Mouse (Mus musculus) embryonic facial prominence, embryonic 15.5 days (tissue): ENCODE results near the gene Slc39a11. TPM values are rescaled to one million over a fixed set of nuclear protein-coding genes. Genes with fewer than 3 reads are reported as not detected.

Experiments used
- ATAC-seq: fragments of 200-750 bp; cut with Nextera tagmentation; 2 replicates; pipeline ENCODE4 v1.8.0; 2017; ENCODE audit warnings: low read depth, moderate TSS enrichment; ENCODE audit not compliant: insufficient number of reproducible peaks, low FRiP score, low TSS enrichment
- H3K27ac ChIP-seq: fragments of 300-500 bp; sonication (generic); replicated peaks from 2 replicates; pipeline ENCODE4 v1.5.1; 2015; ENCODE audit warnings: mild to moderate bottlenecking, inconsistent platforms
- H3K27me3 ChIP-seq: fragments of 300-500 bp; sonication (generic); 2 replicates; pipeline ENCODE4 v1.6.1; 2015; ENCODE audit warnings: inconsistent platforms
- H3K36me3 ChIP-seq: fragments of 300-500 bp; sonication (generic); 2 replicates; pipeline ENCODE4 v1.6.1; 2015; ENCODE audit warnings: mild to moderate bottlenecking, inconsistent platforms
- H3K4me1 ChIP-seq: fragments of 300-500 bp; sonication (generic); 2 replicates; pipeline ENCODE4 v1.6.1; 2015; ENCODE audit warnings: inconsistent platforms
- H3K4me2 ChIP-seq: fragments of 300-500 bp; sonication (generic); replicated peaks from 2 replicates; pipeline ENCODE4 v1.6.1; 2015; ENCODE audit warnings: mild to moderate bottlenecking, inconsistent platforms
- H3K4me3 ChIP-seq: fragments of 300-500 bp; sonication (generic); replicated peaks from 2 replicates; pipeline ENCODE4 v1.5.1; 2015; ENCODE audit warnings: mild to moderate bottlenecking, inconsistent platforms
- H3K9ac ChIP-seq: fragments of 300-500 bp; sonication (generic); 2 replicates; pipeline ENCODE4 v1.6.1; 2015; ENCODE audit warnings: inconsistent platforms
- H3K9me3 ChIP-seq: fragments of 300-500 bp; sonication (generic); replicated peaks from 2 replicates; pipeline ENCODE4 v1.6.1; 2016; ENCODE audit warnings: inconsistent platforms
- WGBS: fragments of 180-500 bp; shearing (Covaris S2); methylation state at CpG from one replicate; pipeline ENCODE4 v1.1.7; 2015; 5-methylcytosine and 5-hydroxymethylcytosine counted together
- polyA plus RNA-seq: library from polyadenylated mRNA; unstranded; fragments of >200 nt; fragmentation: Nextera tagmentation; extraction: Ambion mirVana; gene quantifications from 2 replicates; pipeline ENCODE4 v1.2.1, GENCODE M21; 2015

Slc39a11 gene
- polyA plus RNA-seq, 1 experiment from 2014 or later, result 27.0 TPM

- ATAC-seq, result no peak
- H3K36me3 ChIP-seq, result no peaks in the 10 kb centered on the region
- H3K4me3 ChIP-seq, result no peak overlapping the region
- no peak overlapping the region for H3K4me2 ChIP-seq
- H3K9ac ChIP-seq, result no peak overlapping the region
- no peaks in the 10 kb centered on the region for H3K9me3 ChIP-seq
- 88% methylated on average over 12 of the region's 12 CpGs for WGBS
- 0 out of 2 replicates have a peak, but pooled peaks cover 11% of the 10 kb centered on the region for H3K4me1 ChIP-seq
- H3K27me3 ChIP-seq, result no peaks in the 10 kb centered on the region
- no peak overlapping the region for H3K27ac ChIP-seq
Observed at GRCm38 (mm10) chr11:113391664-113392063, 258.2 kb downstream of the Slc39a11 start.

DNA sequence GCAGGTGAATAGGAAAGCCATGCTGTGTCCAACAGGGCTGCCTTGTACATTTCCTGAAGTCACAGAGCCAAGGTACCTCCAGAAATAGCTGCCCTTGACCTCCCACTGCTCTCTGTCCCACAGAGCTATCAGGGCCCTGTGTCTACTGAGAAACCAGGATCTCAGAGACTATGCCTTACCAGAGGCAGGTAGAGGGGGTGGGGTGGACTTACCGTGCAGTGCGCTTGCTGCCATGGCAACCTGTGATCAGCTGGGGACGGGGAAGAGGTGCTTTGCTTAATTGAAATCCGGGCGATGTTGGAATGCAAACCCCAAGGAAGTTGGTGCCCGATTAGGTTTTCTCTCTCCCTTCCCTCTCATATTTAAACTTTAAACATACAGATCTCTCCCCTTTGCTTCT is 260.2 kb downstream of the Slc39a11 start:
- ATAC-seq, result no peak

DNA sequence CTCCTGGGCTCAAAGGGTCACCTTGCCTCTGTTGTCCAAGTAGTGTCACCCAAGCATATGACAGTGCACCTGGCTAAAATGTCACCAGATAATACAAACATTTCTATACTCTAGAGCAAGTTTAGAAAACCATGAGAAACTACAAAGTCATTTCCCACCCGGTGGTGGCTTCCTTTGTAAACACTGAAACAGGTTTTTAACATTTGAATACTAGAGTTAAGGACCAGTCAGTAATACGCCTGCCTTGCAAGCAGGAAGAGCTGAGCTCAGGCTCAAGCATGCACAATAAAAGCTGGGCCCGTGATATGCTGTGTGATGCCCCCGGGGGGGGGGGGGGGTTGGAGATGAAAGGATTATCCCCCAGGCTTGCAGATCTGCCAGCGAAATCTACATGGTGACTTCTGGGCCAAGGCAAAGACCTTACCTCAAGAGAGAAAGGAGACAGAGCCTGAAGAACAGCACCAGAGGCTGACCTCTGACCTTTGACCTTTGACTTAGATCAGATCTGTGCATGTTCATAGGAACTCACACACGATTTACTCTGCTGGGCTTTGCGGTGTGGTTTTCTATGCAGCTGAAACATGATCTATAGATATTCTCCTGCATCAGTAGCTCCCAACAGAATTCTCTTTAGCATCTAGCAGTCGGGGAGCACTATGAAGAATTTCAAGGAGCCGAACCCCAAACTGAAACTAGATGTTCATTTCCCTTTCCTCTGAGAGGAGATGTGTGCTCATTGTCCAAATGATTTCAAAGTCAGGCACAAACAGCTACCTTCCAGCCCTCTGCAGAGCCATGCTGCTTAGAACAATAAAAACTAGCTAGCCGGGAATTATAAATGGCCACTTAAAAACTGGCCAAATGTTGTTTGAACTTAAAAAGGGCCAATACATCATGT is 267.0 kb downstream of the Slc39a11 start:
- Histone ChIP-seq H3K27me3 (no peaks in the 10 kb centered on the region), H3K4me3 (no peak overlapping the region), H3K4me2 (no peak overlapping the region), H3K36me3 (no peaks in the 10 kb centered on the region), H3K4me1 (peaks cover 28% of the 10 kb centered on the region), H3K9me3 (no peaks in the 10 kb centered on the region), H3K27ac (no peak overlapping the region), H3K9ac (no peak overlapping the region)
- 34% methylated on average over 10 of the region's 10 CpGs for WGBS
- no peak for ATAC-seq

More for the DNA sequence above, 260.2 kb downstream of the Slc39a11 start:
- 0 out of 2 replicates have a peak, but pooled peaks cover 16% of the 10 kb centered on the region for H3K4me1 ChIP-seq
- H3K4me3 ChIP-seq, result no peak overlapping the region
- no peaks in the 10 kb centered on the region for H3K9me3 ChIP-seq
- 31% methylated on average over 6 of the region's 6 CpGs for WGBS
- H3K27me3 ChIP-seq, result no peaks in the 10 kb centered on the region
- H3K4me2 ChIP-seq, result no peak overlapping the region
- no peaks in the 10 kb centered on the region for H3K36me3 ChIP-seq
- no peak overlapping the region for H3K27ac ChIP-seq
- no peak overlapping the region for H3K9ac ChIP-seq

DNA sequence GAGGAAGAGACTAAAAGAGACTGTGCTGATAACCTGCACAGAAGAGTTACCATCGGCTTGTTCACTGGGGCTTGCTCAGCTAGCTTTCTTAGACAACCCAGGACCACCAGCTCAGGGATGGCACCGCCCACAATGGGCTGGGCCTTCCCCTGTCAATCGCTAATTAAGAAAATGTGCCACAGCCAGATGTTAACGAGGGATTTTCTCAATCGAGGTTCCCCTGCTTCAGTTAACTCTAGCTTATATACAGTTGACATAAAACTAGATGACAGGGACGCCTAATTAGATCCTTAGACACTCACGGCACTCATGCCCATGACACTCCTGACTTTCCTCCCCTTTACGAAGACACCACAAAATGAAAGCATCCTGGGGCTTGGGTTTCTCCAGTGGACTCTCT is 268.3 kb downstream of the Slc39a11 start:
- no peaks in the 10 kb centered on the region for H3K9me3 ChIP-seq
- no peaks in the 10 kb centered on the region for H3K27me3 ChIP-seq
- no peaks in the 10 kb centered on the region for H3K36me3 ChIP-seq
- no peak overlapping the region for H3K27ac ChIP-seq
- no peak overlapping the region for H3K9ac ChIP-seq
- no peak for ATAC-seq
- 58% methylated on average over 8 of the region's 8 CpGs for WGBS
- H3K4me1 ChIP-seq, result peaks cover 30% of the 10 kb centered on the region
- H3K4me3 ChIP-seq, result no peak overlapping the region
- H3K4me2 ChIP-seq, result no peak overlapping the region

GRCm38 (mm10) chr11:113378867-113379266 is 271.0 kb downstream of the Slc39a11 start:
- Histone ChIP-seq H3K4me3 (no peak overlapping the region), H3K27me3 (no peaks in the 10 kb centered on the region), H3K9ac (no peak overlapping the region), H3K4me1 (peaks cover 25% of the 10 kb centered on the region), H3K4me2 (no peak overlapping the region), H3K27ac (no peak overlapping the region), H3K9me3 (0 out of 2 replicates have a peak, but pooled peaks cover 3% of the 10 kb centered on the region), H3K36me3 (no peaks in the 10 kb centered on the region)
- 63% methylated on average over 9 of the region's 9 CpGs for WGBS
- ATAC-seq, result no peak

- WGBS, result 80% methylated on average over 9 of the region's 9 CpGs
- Histone ChIP-seq H3K4me1 (peaks cover 17% of the 10 kb centered on the region), H3K9me3 (0 out of 2 replicates have a peak, but pooled peaks cover 3% of the 10 kb centered on the region), H3K36me3 (no peaks in the 10 kb centered on the region), H3K4me3 (no peak overlapping the region), H3K4me2 (no peak overlapping the region), H3K9ac (no peak overlapping the region), H3K27ac (no peak overlapping the region), H3K27me3 (no peaks in the 10 kb centered on the region)
- ATAC-seq, result no peak
Observed at GRCm38 (mm10) chr11:113376066-113376465, 273.8 kb downstream of the Slc39a11 start.

- H3K4me3 ChIP-seq, result no peak overlapping the region
- H3K36me3 ChIP-seq, result no peaks in the 10 kb centered on the region
- no peak overlapping the region for H3K27ac ChIP-seq
- no peak for ATAC-seq
- 0 out of 2 replicates have a peak, but pooled peaks cover 3% of the 10 kb centered on the region for H3K9me3 ChIP-seq
- H3K4me2 ChIP-seq, result no peak overlapping the region
- no peak overlapping the region for H3K9ac ChIP-seq
- H3K4me1 ChIP-seq, result peaks cover 9% of the 10 kb centered on the region; the same call in 1 of the 2 replicates
- no peaks in the 10 kb centered on the region for H3K27me3 ChIP-seq
- WGBS, result 68% methylated on average over 10 of the region's 10 CpGs
Observed at GRCm38 (mm10) chr11:113373926-113374325, 276.0 kb downstream of the Slc39a11 start.

DNA sequence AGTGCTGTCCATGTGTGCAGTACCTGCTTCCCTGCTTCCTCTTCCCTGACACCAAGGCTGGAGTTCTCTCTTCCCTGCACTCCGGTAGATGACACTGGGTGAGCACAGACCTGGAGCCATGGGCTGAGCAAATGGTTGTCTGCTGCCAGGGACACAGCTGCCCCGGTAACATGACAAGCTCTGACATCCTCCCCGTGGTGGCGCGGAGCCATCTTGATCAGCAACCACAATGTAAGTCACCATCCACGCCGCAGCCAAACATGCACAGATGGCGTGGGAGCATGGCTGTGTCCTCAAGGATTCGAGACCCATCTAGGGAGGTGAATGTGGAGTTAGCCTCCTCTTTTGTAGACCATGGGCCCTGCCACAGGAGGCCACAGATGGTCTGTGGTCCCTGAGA is 276.5 kb downstream of the Slc39a11 start:
- H3K27me3 ChIP-seq, result no peaks in the 10 kb centered on the region
- no peak overlapping the region for H3K27ac ChIP-seq
- no peak overlapping the region for H3K9ac ChIP-seq
- no peaks in the 10 kb centered on the region for H3K36me3 ChIP-seq
- H3K4me2 ChIP-seq, result no peak overlapping the region
- H3K9me3 ChIP-seq, result 0 out of 2 replicates have a peak, but pooled peaks cover 3% of the 10 kb centered on the region
- WGBS, result 87% methylated on average over 9 of the region's 9 CpGs
- H3K4me3 ChIP-seq, result no peak overlapping the region
- H3K4me1 ChIP-seq, result peaks cover 3% of the 10 kb centered on the region; the same call in 1 of the 2 replicates
- no peak for ATAC-seq

DNA sequence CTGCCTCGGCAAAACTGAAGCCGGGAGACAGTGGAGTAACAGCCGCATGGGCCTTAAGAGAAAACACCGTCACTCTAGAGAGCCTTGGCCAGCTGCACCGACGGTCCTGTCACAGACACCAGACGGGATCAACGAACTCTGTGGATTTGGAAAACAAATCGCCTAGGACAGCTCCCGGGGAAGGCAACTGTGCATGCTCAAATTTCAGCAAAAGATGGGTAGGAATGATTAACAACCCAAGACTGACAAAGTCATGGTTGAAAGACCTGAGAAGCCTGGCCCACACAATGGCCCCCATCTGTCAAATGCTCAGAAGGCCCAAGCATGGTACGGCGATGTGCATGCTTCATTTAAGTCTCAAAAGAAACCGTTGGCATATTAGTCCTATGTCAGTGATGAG is 281.8 kb downstream of the Slc39a11 start:
- H3K27me3 ChIP-seq, result no peaks in the 10 kb centered on the region
- WGBS, result 56% methylated on average over 13 of the region's 13 CpGs
- no peak overlapping the region for H3K4me3 ChIP-seq
- ATAC-seq, result no peak
- no peaks in the 10 kb centered on the region for H3K9me3 ChIP-seq
- peaks cover 9% of the 10 kb centered on the region; the same call in 1 of the 2 replicates for H3K4me1 ChIP-seq
- H3K9ac ChIP-seq, result no peak overlapping the region
- H3K27ac ChIP-seq, result no peak overlapping the region
- no peaks in the 10 kb centered on the region for H3K36me3 ChIP-seq
- no peak overlapping the region for H3K4me2 ChIP-seq

- Histone ChIP-seq H3K4me2 (no peak overlapping the region), H3K4me1 (peaks cover 9% of the 10 kb centered on the region; the same call in 1 of the 2 replicates), H3K27ac (no peak overlapping the region), H3K9ac (no peak overlapping the region), H3K4me3 (no peak overlapping the region), H3K27me3 (no peaks in the 10 kb centered on the region), H3K36me3 (no peaks in the 10 kb centered on the region), H3K9me3 (no peaks in the 10 kb centered on the region)
- 44% methylated on average over 19 of the region's 19 CpGs for WGBS
- ATAC-seq, result no peak
Observed at GRCm38 (mm10) chr11:113366257-113367030, 283.4 kb downstream of the Slc39a11 start.

DNA sequence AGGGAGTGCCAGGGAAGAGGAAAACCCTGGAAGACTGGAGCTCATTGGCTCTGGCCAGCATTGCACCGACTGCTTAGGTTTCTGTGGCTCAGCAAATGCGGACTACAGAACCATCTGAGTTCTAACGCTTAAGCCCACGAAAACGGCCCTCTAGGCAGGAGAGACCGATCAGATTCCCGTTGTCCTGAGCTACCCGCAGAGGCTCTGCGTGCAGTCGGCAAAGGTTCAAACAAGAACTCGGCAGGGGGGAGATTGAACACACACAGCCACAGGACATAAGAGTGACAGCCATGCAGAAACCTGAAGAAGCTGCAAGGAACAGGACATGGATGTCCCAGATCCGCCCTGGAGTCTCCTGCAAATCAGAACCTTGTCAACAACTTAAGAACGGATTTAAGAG is 286.1 kb downstream of the Slc39a11 start:
- no peaks in the 10 kb centered on the region for H3K36me3 ChIP-seq
- H3K4me2 ChIP-seq, result no peak overlapping the region
- H3K27me3 ChIP-seq, result no peaks in the 10 kb centered on the region
- WGBS, result 37% methylated on average over 13 of the region's 13 CpGs
- peaks cover 9% of the 10 kb centered on the region; the same call in 1 of the 2 replicates for H3K4me1 ChIP-seq
- no peak overlapping the region for H3K4me3 ChIP-seq
- ATAC-seq, result no peak
- no peak overlapping the region for H3K9ac ChIP-seq
- no peaks in the 10 kb centered on the region for H3K9me3 ChIP-seq
- no peak overlapping the region for H3K27ac ChIP-seq
